16 mouse cellular contexts compared by ENCODE assay signal in the genomic region with DNA sequence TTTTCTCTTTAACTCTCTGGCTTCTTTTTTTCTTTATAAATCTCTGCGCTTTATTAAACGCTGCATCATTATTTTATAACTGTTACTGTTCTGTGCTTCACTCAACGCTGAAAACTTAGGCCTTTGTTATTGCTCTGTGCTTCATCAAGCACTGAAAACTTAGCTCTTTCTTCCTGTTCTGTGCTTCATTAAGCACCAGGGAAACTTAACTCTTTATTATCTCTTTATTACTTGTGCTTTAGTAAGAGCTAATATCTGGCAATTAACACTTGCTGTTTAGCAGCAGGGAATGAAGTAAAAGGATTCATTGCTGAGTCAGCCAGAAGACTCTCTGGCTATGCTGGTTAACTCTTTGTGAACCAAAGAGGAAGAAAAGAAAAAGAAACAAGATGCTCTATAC. TPM values are rescaled to one million over a fixed set of nuclear protein-coding genes. Genes with fewer than 3 reads are reported as not detected.
DNase-seq lines count a peak whose midpoint lies in the region; ATAC-seq and TF ChIP-seq lines count a peak whose summit lies in the region.
"Had no signal": no experiment of that assay in that cellular context is flagged by ENCODE, and none has a peak within 500 bp of the region (broad histone marks: within the 10 kb centered on the region; RNA-seq: fewer than 3 reads in every experiment).

No protein-coding gene starts in this region.

- in situ Hi-C loops in Patski (cut with MboI; ENCODE audit: low pct_unique_long_range_greater_than_20kb): no loop called here

- 18% methylated on average over 3 of the region's 3 CpGs for WGBS in kidney, embryonic 14.5 days
- 21% methylated on average over 3 of the region's 3 CpGs for WGBS in forebrain, embryonic 13.5 days
- WGBS in heart, embryonic 11.5 days (ENCODE audit: insufficient replicate concordance): 69% methylated on average over 3 of the region's 3 CpGs

- TF ChIP-seq POLR2A in myocyte (IDR thresholded peaks at IDR 0.05; ENCODE audit: insufficient read length, low read depth): no peak

- CTCF ChIA-PET in Patski (lab: Charles Lee): interaction anchor here (1.7 kb wide), 1 partner anchor 26 kb away, joined by 4 read pairs; no protein-coding TSS in a partner anchor

- no peak overlapping the region for H3K4me3 ChIP-seq in kidney, embryonic 14.5 days (ENCODE audit: low read length)
- no peak overlapping the region for H3K4me3 ChIP-seq in forebrain, embryonic 13.5 days
- H3K4me3 ChIP-seq in myocyte: no peak overlapping the region
- no peak overlapping the region for H3K4me3 ChIP-seq in heart, embryonic 11.5 days (ENCODE audit: low read depth, low read length)
- H3K4me3 ChIP-seq: intestine, embryonic 15.5 days; lung, embryonic 15.5 days had no signal

- no peaks in the 10 kb centered on the region for H3K9me3 ChIP-seq in kidney, embryonic 14.5 days (ENCODE audit: control insufficient read depth, low read length)
- no peaks in the 10 kb centered on the region for H3K9me3 ChIP-seq in forebrain, embryonic 13.5 days (replicated peaks)
- H3K9me3 ChIP-seq in heart, embryonic 11.5 days (replicated peaks; ENCODE audit: control insufficient read depth, low read length): no peaks in the 10 kb centered on the region
- H3K9me3 ChIP-seq: intestine, embryonic 15.5 days; lung, embryonic 15.5 days had no signal

- DNase-seq in kidney, postnatal 36 days: no peak
- no peak for DNase-seq in Patski (ENCODE audit: low read depth, low spot score)
- DNase-seq in ovary, postnatal 36 days (ENCODE audit: low spot score): no peak
- DNase-seq: cerebellum, adult 11-12 months; gastrocnemius, postnatal 36 days; right cerebral cortex, postnatal 4 days; thymus, postnatal 36 days had no signal

- peak; percentile 76; the same call in 1 of the 2 replicates for ATAC-seq in kidney, embryonic 14.5 days (ENCODE audit: low FRiP score, low TSS enrichment)
- peak; percentile 21 for ATAC-seq in Patski
- peak; percentile 38 for ATAC-seq in forebrain, embryonic 13.5 days
- no peak for ATAC-seq in granulocyte monocyte progenitor cell, adult 5-6 weeks (replicated peaks; ENCODE audit: poor library complexity, severe bottlenecking)
- no peak for ATAC-seq in heart, embryonic 11.5 days (replicated peaks; ENCODE audit: insufficient number of reproducible peaks, low FRiP score, low TSS enrichment)
- ATAC-seq: intestine, embryonic 15.5 days; midbrain, embryonic 16.5 days had no signal

- H3K27ac ChIP-seq in kidney, embryonic 14.5 days (ENCODE audit: low read depth, low read length): peak overlapping the region; percentile 81; the same call in 1 of the 2 replicates
- no peak overlapping the region for H3K27ac ChIP-seq in forebrain, embryonic 13.5 days
- H3K27ac ChIP-seq in heart, embryonic 11.5 days (ENCODE audit: low read depth, low read length): no peak overlapping the region
- H3K27ac ChIP-seq: lung, embryonic 15.5 days had no signal

- no peaks in the 10 kb centered on the region for H3K36me3 ChIP-seq in kidney, embryonic 14.5 days (ENCODE audit: control insufficient read depth, insufficient read depth, low read length)
- no peaks in the 10 kb centered on the region for H3K36me3 ChIP-seq in forebrain, embryonic 13.5 days (ENCODE audit: poor library complexity, severe bottlenecking)
- H3K36me3 ChIP-seq in myocyte (ENCODE audit: control insufficient read depth, insufficient read depth): no peaks in the 10 kb centered on the region
- no peaks in the 10 kb centered on the region for H3K36me3 ChIP-seq in heart, embryonic 11.5 days (ENCODE audit: control insufficient read depth, insufficient read depth, low read length)
- H3K36me3 ChIP-seq: intestine, embryonic 15.5 days; lung, embryonic 15.5 days had no signal

- no peak for TF ChIP-seq CTCF in Patski (IDR thresholded peaks at IDR 0.05)

- H3K79me2 ChIP-seq in myocyte (ENCODE audit: control insufficient read depth, insufficient read depth): no peaks in the 10 kb centered on the region

- no peak overlapping the region for H3ac ChIP-seq in myocyte (ENCODE audit: control insufficient read depth, insufficient read length)

- peaks cover 13% of the 10 kb centered on the region for H3K4me1 ChIP-seq in kidney, embryonic 14.5 days (ENCODE audit: control insufficient read depth, insufficient read depth, low read length)
- H3K4me1 ChIP-seq in forebrain, embryonic 13.5 days: peaks cover 16% of the 10 kb centered on the region
- H3K4me1 ChIP-seq in heart, embryonic 11.5 days (ENCODE audit: control insufficient read depth, insufficient read depth, low read length): no peaks in the 10 kb centered on the region
- H3K4me1 ChIP-seq: lung, embryonic 15.5 days had no signal

- no peak overlapping the region for H3K9ac ChIP-seq in kidney, embryonic 14.5 days (ENCODE audit: low read depth, low read length)
- H3K9ac ChIP-seq in forebrain, embryonic 13.5 days: no peak overlapping the region
- H3K9ac ChIP-seq in heart, embryonic 11.5 days (ENCODE audit: low read depth, low read length): no peak overlapping the region
- H3K9ac ChIP-seq: intestine, embryonic 15.5 days; lung, embryonic 15.5 days had no signal

- no peaks in the 10 kb centered on the region for H3K27me3 ChIP-seq in kidney, embryonic 14.5 days (ENCODE audit: control insufficient read depth, insufficient read depth, low read length)
- H3K27me3 ChIP-seq in Patski (no peaks in the 10 kb centered on the region), myocyte (ENCODE audit: control insufficient read depth, insufficient read depth, insufficient read length) (no peaks in the 10 kb centered on the region)
- H3K27me3 ChIP-seq in forebrain, embryonic 13.5 days: 0 out of 2 replicates have a peak, but pooled peaks cover 2% of the 10 kb centered on the region
- no peaks in the 10 kb centered on the region for H3K27me3 ChIP-seq in heart, embryonic 11.5 days (ENCODE audit: control insufficient read depth, insufficient read depth, low read length)
- H3K27me3 ChIP-seq: intestine, embryonic 15.5 days; lung, embryonic 15.5 days had no signal

- POLR2A ChIA-PET in Patski (lab: Charles Lee): interaction anchor here (0.8 kb wide), 1 partner anchor 9 kb away, joined by 3 read pairs; no protein-coding TSS in a partner anchor

- H3K4me2 ChIP-seq in kidney, embryonic 14.5 days (replicated peaks; ENCODE audit: low read depth, low read length): no peak overlapping the region
- peak overlapping the region; percentile 23; the same call in 1 of the 2 replicates for H3K4me2 ChIP-seq in forebrain, embryonic 13.5 days
- peak overlapping the region; percentile 35 for H3K4me2 ChIP-seq in myocyte (ENCODE audit: low read depth)
- H3K4me2 ChIP-seq in heart, embryonic 11.5 days: no peak overlapping the region
- H3K4me2 ChIP-seq: intestine, embryonic 15.5 days; lung, embryonic 15.5 days had no signal

TF ChIP-seq in myocyte, 11 proteins besides CTCF, POLR2A, EP300 and RAD21 (continues in another document):
- TF ChIP-seq TCF12 (IDR thresholded peaks at IDR 0.05; ENCODE audit: insufficient read depth, poor library complexity, severe bottlenecking): no peak
- TF ChIP-seq POLR2AphosphoS2 (IDR thresholded peaks at IDR 0.05; ENCODE audit: insufficient read length, low read depth): no peak
- no peak for TF ChIP-seq MYOD1 (IDR thresholded peaks at IDR 0.05; ENCODE audit: control insufficient read depth in 1 of 3, insufficient read length in 2 of 3, low read depth in 2 of 3)

RNA-seq across cellular contexts. Expression of a gene that starts 8.3 kb away (rescaled TPM):
- polyA plus RNA-seq in kidney, embryonic 14.5 days (2014; fragmentation: Nextera tagmentation; extraction: Ambion mirVana): 7.8 and 7.9 TPM in 2 replicates
- polyA plus RNA-seq in Patski (2021) (5.7 TPM), myocyte (2012; fragmentation: generic; extraction: Trizol) (0.28 TPM)
- polyA plus RNA-seq in forebrain, embryonic 13.5 days (2015; fragmentation: Nextera tagmentation; extraction: Ambion mirVana): 3.7 TPM in 2 replicates
- total RNA-seq in granulocyte monocyte progenitor cell, adult 5-6 weeks (2014; fragmentation: Nextera tagmentation): 5.3 and 6.0 TPM in 2 replicates
- 10.0 and 11.4 TPM in 2 replicates for total RNA-seq in granulocyte monocyte progenitor cell, adult 5-6 weeks (2017)
- 3.3 and 4.4 TPM in 2 replicates for polyA plus RNA-seq in heart, embryonic 11.5 days (2014; fragmentation: Nextera tagmentation; extraction: Ambion mirVana)

RNA-seq across cellular contexts. Expression of a gene that starts 17.2 kb away (rescaled TPM):
- 59.8 and 61.6 TPM in 2 replicates for polyA plus RNA-seq in kidney, embryonic 14.5 days (2014; fragmentation: Nextera tagmentation; extraction: Ambion mirVana)
- polyA plus RNA-seq in Patski (2021): 1,527 TPM
- 115 TPM in 2 replicates for polyA plus RNA-seq in forebrain, embryonic 13.5 days (2015; fragmentation: Nextera tagmentation; extraction: Ambion mirVana)
- polyA plus RNA-seq in myocyte (2012; fragmentation: generic; extraction: Trizol): 99.2 TPM
- 24.3 and 35.7 TPM in 2 replicates for total RNA-seq in granulocyte monocyte progenitor cell, adult 5-6 weeks (2014; fragmentation: Nextera tagmentation)
- 16.4 and 28.3 TPM in 2 replicates for total RNA-seq in granulocyte monocyte progenitor cell, adult 5-6 weeks (2017)
- polyA plus RNA-seq in heart, embryonic 11.5 days (2014; fragmentation: Nextera tagmentation; extraction: Ambion mirVana): 60.3 and 65.8 TPM in 2 replicates

RNA-seq across cellular contexts. Expression of a gene that starts 18.5 kb away (rescaled TPM):
- polyA plus RNA-seq in kidney, embryonic 14.5 days (2014; fragmentation: Nextera tagmentation; extraction: Ambion mirVana): not detected in 2 replicates
- not detected for polyA plus RNA-seq in Patski (2021)
- not detected in 2 replicates for polyA plus RNA-seq in forebrain, embryonic 13.5 days (2015; fragmentation: Nextera tagmentation; extraction: Ambion mirVana)
- 0.24 TPM for polyA plus RNA-seq in myocyte (2012; fragmentation: generic; extraction: Trizol)
- not detected in 2 replicates for total RNA-seq in granulocyte monocyte progenitor cell, adult 5-6 weeks (2014; fragmentation: Nextera tagmentation)
- not detected in 2 replicates for total RNA-seq in granulocyte monocyte progenitor cell, adult 5-6 weeks (2017)
- polyA plus RNA-seq in heart, embryonic 11.5 days (2014; fragmentation: Nextera tagmentation; extraction: Ambion mirVana): 0.60 and 1.3 TPM in 2 replicates
- total RNA-seq: megakaryocyte progenitor cell, adult 5-6 weeks had no signal
- polyA plus RNA-seq: intestine, embryonic 15.5 days; lung, embryonic 15.5 days; midbrain, embryonic 16.5 days had no signal

RNA-seq across cellular contexts. Expression of a gene that starts 32.2 kb away (rescaled TPM):
- 53.2 and 55.5 TPM in 2 replicates for polyA plus RNA-seq in kidney, embryonic 14.5 days (2014; fragmentation: Nextera tagmentation; extraction: Ambion mirVana)
- 45.2 TPM for polyA plus RNA-seq in Patski (2021)
- polyA plus RNA-seq in forebrain, embryonic 13.5 days (2015; fragmentation: Nextera tagmentation; extraction: Ambion mirVana): 51.0 and 52.2 TPM in 2 replicates
- 28.9 TPM for polyA plus RNA-seq in myocyte (2012; fragmentation: generic; extraction: Trizol)
- total RNA-seq in granulocyte monocyte progenitor cell, adult 5-6 weeks (2014; fragmentation: Nextera tagmentation): 16.3 and 25.6 TPM in 2 replicates
- 47.1 and 50.1 TPM in 2 replicates for total RNA-seq in granulocyte monocyte progenitor cell, adult 5-6 weeks (2017)
- polyA plus RNA-seq in heart, embryonic 11.5 days (2014; fragmentation: Nextera tagmentation; extraction: Ambion mirVana): 51.8 and 55.5 TPM in 2 replicates

RNA-seq across cellular contexts. Expression of a gene that starts 32.2 kb away (rescaled TPM):
- 162 and 268 TPM in 2 replicates for polyA plus RNA-seq in kidney, embryonic 14.5 days (2014; fragmentation: Nextera tagmentation; extraction: Ambion mirVana)
- polyA plus RNA-seq in Patski (2021) (368 TPM), myocyte (2012; fragmentation: generic; extraction: Trizol) (163 TPM)
- polyA plus RNA-seq in forebrain, embryonic 13.5 days (2015; fragmentation: Nextera tagmentation; extraction: Ambion mirVana): 228 and 243 TPM in 2 replicates
- total RNA-seq in granulocyte monocyte progenitor cell, adult 5-6 weeks (2014; fragmentation: Nextera tagmentation): 183 and 188 TPM in 2 replicates
- 319 and 340 TPM in 2 replicates for total RNA-seq in granulocyte monocyte progenitor cell, adult 5-6 weeks (2017)
- polyA plus RNA-seq in heart, embryonic 11.5 days (2014; fragmentation: Nextera tagmentation; extraction: Ambion mirVana): 346 and 441 TPM in 2 replicates

Comparison
In these comparisons a context has a peak if more than half of its experiments do, and no peak if none do; other contexts are left out.
1. ATAC-seq: peak in kidney, embryonic 14.5 days (single experiment), Patski (single experiment) and forebrain, embryonic 13.5 days (single experiment); none in granulocyte monocyte progenitor cell, adult 5-6 weeks (single experiment) and heart, embryonic 11.5 days (single experiment).
2. H3K4me2 ChIP-seq: peak in forebrain, embryonic 13.5 days (single experiment) and myocyte (single experiment); none in kidney, embryonic 14.5 days (single experiment) and heart, embryonic 11.5 days (single experiment).
3. RNA of a gene that starts 17.2 kb away (polyA plus RNA-seq): 1,527 TPM in Patski (single experiment); 115 TPM in forebrain, embryonic 13.5 days, 99.2 TPM in myocyte (single experiment), 60.3 to 65.8 TPM in heart, embryonic 11.5 days and 59.8 to 61.6 TPM in kidney, embryonic 14.5 days; every median in the first group is over 10 times any median in the second.